Mouse (Mus musculus) neural tube, embryonic 11.5 days (tissue): Measurements from ENCODE around the gene Oxsm. TPM values are rescaled to one million over a fixed set of nuclear protein-coding genes. Genes with fewer than 3 reads are reported as not detected.

ENCODE experiments used
- ATAC-seq: fragments of 200-750 bp; cut with Nextera tagmentation; 2 replicates; pipeline ENCODE4 v1.8.0; 2017; ENCODE audit warnings: moderate number of reproducible peaks, mild to moderate bottlenecking, moderate TSS enrichment, moderate library complexity; ENCODE audit not compliant: insufficient read depth, low FRiP score, low TSS enrichment
- DNase-seq: peaks from one replicate; pipeline ENCODE4 v3.0.0-alpha.2; 2015; ENCODE audit warnings: low spot score
- H3K27ac ChIP-seq: fragments of 300-500 bp; sonication (generic); 2 replicates; pipeline ENCODE4 v1.5.1; 2014; ENCODE audit warnings: low read depth, mild to moderate bottlenecking, low read length
- H3K27me3 ChIP-seq: fragments of 300-500 bp; sonication (generic); 2 replicates; pipeline ENCODE4 v1.6.1; 2014; ENCODE audit warnings: mild to moderate bottlenecking, low read length, mixed read lengths; ENCODE audit not compliant: control insufficient read depth, insufficient read depth
- H3K36me3 ChIP-seq: fragments of 300-500 bp; sonication (generic); 2 replicates; pipeline ENCODE4 v1.6.1; 2014; ENCODE audit warnings: mild to moderate bottlenecking, low read length, moderate library complexity, mixed read lengths; ENCODE audit not compliant: control insufficient read depth, insufficient read depth
- H3K4me1 ChIP-seq: fragments of 300-500 bp; sonication (generic); 2 replicates; pipeline ENCODE4 v1.6.1; 2014; ENCODE audit warnings: low read length, mixed read lengths; ENCODE audit not compliant: control insufficient read depth, insufficient read depth
- H3K4me2 ChIP-seq: fragments of 300-500 bp; sonication (generic); 2 replicates; pipeline ENCODE4 v1.6.1; 2014; ENCODE audit warnings: low read depth, mild to moderate bottlenecking, moderate library complexity
- H3K4me3 ChIP-seq: fragments of 300-500 bp; sonication (generic); 2 replicates; pipeline ENCODE4 v1.5.1; 2014; ENCODE audit warnings: low read depth, low read length
- H3K9ac ChIP-seq: fragments of 300-500 bp; sonication (generic); 2 replicates; pipeline ENCODE4 v1.6.1; 2014; ENCODE audit warnings: mild to moderate bottlenecking, low read length
- H3K9me3 ChIP-seq: fragments of 300-500 bp; sonication (generic); 2 replicates; pipeline ENCODE4 v1.6.1; 2016; ENCODE audit warnings: low read length; ENCODE audit not compliant: control insufficient read depth
- WGBS: fragments of 180-500 bp; shearing (Covaris S2); extraction: QIAGEN DNeasy Blood & Tissue Kit; methylation state at CpG from one replicate; pipeline ENCODE4 v1.1.7; 2014; 5-methylcytosine and 5-hydroxymethylcytosine counted together
- polyA plus RNA-seq: library from polyadenylated mRNA; unstranded; fragments of >200 nt; fragmentation: Nextera tagmentation; extraction: Ambion mirVana; gene quantifications from 2 replicates; pipeline ENCODE4 v1.2.1, GENCODE M21; 2014

The Oxsm gene
- polyA plus RNA-seq, 1 experiment from 2014 or later, result 0.90 TPM

GRCm38 (mm10) chr14:16245127-16245526, 4.5 kb downstream of the Oxsm start:
- Histone ChIP-seq H3K4me3 (no peak overlapping the region), H3K27me3 (no peaks in the 10 kb centered on the region), H3K36me3 (no peaks in the 10 kb centered on the region), H3K27ac (no peak overlapping the region), H3K4me1 (no peaks in the 10 kb centered on the region), H3K4me2 (no peak overlapping the region), H3K9ac (no peak overlapping the region), H3K9me3 (no peaks in the 10 kb centered on the region)
- no peak for DNase-seq
- 90% methylated on average over 1 of the region's 1 CpGs for WGBS
- no peak for ATAC-seq

DNA sequence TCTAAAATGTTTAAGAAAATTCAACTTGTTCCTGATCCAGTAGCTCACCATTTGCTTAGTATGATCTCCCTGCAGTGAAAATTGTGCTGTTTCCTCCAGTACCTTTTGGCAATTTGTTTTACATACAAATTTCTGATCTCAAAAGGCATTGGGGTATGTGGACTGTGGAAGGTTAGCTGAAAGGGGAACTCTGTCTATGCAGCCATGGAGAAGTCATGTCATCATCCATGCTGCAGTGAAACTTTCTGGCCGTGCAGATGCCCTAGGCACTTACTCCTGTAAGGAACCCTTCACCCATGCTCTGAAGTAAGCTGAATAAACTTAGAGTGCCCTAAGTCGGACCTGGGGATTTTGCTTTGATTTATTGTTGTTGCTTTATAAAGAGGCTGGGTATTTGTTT, 5.2 kb downstream of the Oxsm start:
- H3K27ac ChIP-seq, result no peak overlapping the region

DNA sequence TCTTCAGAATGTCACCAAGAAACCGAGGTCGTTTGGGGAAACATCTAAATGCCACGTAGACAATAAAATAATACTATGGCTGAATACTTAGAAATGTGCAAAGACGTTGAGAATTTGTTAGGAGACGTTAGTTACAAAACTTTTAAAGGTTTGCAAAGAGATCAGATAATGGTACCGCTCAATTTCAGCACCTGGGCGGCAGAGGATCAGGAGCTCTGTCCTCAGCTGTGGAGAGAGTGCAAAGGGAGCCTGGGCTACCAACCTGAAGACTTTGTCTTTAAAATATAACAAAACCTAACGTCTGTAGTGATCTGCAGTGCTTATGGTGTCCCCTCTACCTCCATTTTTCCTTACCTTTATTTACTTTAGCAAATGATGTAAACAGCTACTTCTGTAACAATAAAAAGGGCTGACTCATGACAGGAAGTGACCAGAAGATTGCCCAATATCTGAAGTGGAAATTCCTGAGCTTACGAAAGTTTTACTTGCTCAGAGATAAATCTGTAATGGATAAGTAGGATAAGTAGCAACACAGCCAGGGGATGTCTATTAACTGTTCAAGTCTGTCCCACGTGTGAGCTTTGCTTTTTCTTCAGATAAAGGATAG, 5.9 kb downstream of the Oxsm start:
- DNase-seq (no peak), ATAC-seq (no peak)
- no peak overlapping the region for H3K27ac ChIP-seq
- H3K27me3 ChIP-seq, result no peaks in the 10 kb centered on the region
- peak overlapping the region; percentile 37 for H3K4me3 ChIP-seq
- peak overlapping the region; percentile 43 for H3K9ac ChIP-seq
- H3K9me3 ChIP-seq, result no peaks in the 10 kb centered on the region
- no peaks in the 10 kb centered on the region for H3K36me3 ChIP-seq
- no peaks in the 10 kb centered on the region for H3K4me1 ChIP-seq
- H3K4me2 ChIP-seq, result peak overlapping the region; percentile 52
- whole genome bisulfite sequencing, result 21% methylated on average over 10 of the region's 10 CpGs

More for the DNA sequence above, 5.2 kb downstream of the Oxsm start:
- Histone ChIP-seq H3K4me2 (no peak overlapping the region), H3K9me3 (no peaks in the 10 kb centered on the region), H3K4me1 (no peaks in the 10 kb centered on the region), H3K4me3 (no peak overlapping the region), H3K27me3 (no peaks in the 10 kb centered on the region), H3K36me3 (no peaks in the 10 kb centered on the region), H3K9ac (no peak overlapping the region)
- ATAC-seq (no peak), DNase-seq (no peak)
- 56% methylated on average over 2 of the region's 2 CpGs for WGBS

DNA sequence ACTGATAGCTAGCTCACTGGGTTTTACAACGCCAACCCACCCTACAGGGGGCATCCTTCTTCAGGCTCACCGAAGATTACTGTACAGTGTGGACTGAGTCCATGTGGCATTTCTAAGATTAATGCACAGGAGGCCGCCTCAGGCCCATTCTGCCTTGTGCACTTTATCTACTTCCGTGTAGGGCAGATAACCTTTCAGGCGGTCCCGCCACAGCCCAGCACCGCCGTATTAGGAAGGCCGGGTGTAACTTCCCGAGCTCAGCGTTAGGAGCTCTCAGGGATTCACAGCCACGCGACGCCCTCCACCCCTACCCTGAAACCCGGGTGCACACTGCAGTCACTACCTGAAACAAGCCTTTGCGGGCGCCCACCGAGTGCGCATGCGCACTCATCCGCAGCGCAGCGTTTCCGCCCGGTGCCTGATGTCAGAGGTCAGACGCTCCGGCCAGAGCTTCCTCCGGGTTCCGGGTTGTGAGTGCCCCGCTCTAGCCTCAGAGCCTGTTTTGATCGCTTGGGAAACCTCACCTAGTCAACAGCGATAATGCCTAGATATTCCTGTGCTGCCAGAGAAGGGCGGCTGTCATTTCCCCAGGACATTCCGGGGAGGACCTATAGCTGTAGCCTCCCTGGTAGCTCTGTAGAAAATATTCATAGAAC, 6.5 kb downstream of the Oxsm start:
- no peaks in the 10 kb centered on the region for H3K9me3 ChIP-seq
- H3K4me3 ChIP-seq, result peak overlapping the region; percentile 37
- peak overlapping the region; percentile 43 for H3K9ac ChIP-seq
- H3K27me3 ChIP-seq, result no peaks in the 10 kb centered on the region
- 5% methylated on average over 34 of the region's 34 CpGs for WGBS
- peak; percentile 91 for ATAC-seq
- no peaks in the 10 kb centered on the region for H3K4me1 ChIP-seq
- H3K27ac ChIP-seq, result no peak overlapping the region
- peak; percentile 87 for DNase-seq
- H3K36me3 ChIP-seq, result no peaks in the 10 kb centered on the region
- H3K4me2 ChIP-seq, result peak overlapping the region; percentile 52

DNA sequence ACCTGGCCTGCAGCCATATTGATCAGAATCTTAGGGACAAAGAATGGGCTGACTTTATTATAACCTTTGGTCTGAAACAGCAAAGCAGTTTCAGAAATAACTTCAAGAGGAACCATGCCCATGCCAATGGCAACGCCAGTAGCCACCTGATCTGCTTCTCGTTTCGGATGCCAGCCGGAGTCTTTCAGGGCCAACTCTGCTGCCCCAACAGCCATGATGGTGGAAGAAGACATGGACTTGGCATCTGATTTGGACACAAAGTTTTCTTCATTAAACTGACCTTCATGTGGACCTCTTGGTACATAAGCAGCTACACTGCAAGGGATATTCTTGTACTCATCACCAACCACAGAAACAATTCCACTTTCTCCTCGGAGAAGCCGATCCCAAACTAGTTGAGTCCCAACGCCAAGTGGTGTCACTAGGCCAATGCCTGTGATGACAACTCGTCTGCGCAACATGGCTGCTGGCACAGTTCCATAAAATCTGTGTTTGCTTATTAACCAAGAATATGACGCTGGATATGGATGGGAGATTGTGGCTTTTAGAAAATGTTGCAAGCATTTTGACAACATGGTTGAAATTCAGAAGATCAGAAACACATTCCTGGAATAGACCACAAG, 7.3 kb downstream of the Oxsm start:
- Histone ChIP-seq H3K27ac (no peak overlapping the region), H3K36me3 (no peaks in the 10 kb centered on the region), H3K9ac (no peak overlapping the region), H3K4me2 (no peak overlapping the region), H3K9me3 (no peaks in the 10 kb centered on the region), H3K4me3 (no peak overlapping the region), H3K4me1 (no peaks in the 10 kb centered on the region), H3K27me3 (no peaks in the 10 kb centered on the region)
- ATAC-seq (no peak), DNase-seq (no peak)
- WGBS, result 97% methylated on average over 10 of the region's 10 CpGs

DNA sequence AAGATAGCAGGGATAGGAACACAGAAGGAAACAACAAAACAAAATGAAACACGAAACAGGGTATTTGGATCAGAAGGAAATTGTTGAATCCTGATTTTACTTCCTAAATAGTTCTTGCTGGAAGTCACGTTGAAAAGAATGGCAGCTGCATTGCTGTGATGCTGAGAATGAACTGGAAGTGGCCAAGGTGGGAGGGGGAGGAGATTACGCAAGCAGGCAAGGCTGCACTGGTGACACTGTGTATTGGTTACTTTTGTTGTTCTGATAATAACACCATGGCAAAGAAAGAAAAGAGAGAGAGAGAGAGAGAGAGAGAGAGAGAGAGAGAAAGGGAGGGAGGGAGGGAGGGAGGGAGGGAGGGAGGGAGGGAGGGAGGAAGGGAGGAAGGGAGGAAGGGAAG, 13.1 kb downstream of the Oxsm start:
- 74% methylated on average over 3 of the region's 3 CpGs for WGBS
- Histone ChIP-seq H3K4me3 (no peak overlapping the region), H3K27ac (no peak overlapping the region), H3K4me1 (no peaks in the 10 kb centered on the region), H3K27me3 (no peaks in the 10 kb centered on the region), H3K4me2 (no peak overlapping the region), H3K9ac (no peak overlapping the region), H3K9me3 (no peaks in the 10 kb centered on the region), H3K36me3 (no peaks in the 10 kb centered on the region)
- ATAC-seq (no peak), DNase-seq (no peak)

DNA sequence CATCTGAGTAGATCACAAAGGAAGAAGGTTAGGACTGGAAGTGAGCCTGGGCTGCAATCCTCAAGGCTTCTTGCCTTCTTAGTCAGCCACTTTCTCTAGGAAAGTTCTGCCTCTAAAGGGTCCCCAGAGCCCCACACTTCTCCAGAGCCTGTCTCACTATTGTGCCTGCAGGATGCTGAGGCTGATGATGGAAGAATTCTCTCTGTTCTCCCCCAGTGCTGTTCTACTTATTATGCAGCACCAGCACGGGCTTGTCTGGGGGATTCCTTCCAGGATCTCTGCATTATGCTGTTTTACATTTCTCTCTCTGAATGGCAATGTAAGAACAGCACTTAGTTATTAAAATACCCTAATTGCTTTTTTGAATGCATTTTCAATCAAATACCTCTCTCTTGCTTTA, 16.1 kb downstream of the Oxsm start:
- Histone ChIP-seq H3K4me2 (no peak overlapping the region), H3K4me3 (no peak overlapping the region), H3K27me3 (no peaks in the 10 kb centered on the region), H3K4me1 (no peaks in the 10 kb centered on the region), H3K9me3 (no peaks in the 10 kb centered on the region), H3K9ac (no peak overlapping the region), H3K36me3 (no peaks in the 10 kb centered on the region), H3K27ac (no peak overlapping the region)
- DNase-seq (no peak), ATAC-seq (no peak)
- WGBS, result 60% methylated on average over 1 of the region's 1 CpGs

DNA sequence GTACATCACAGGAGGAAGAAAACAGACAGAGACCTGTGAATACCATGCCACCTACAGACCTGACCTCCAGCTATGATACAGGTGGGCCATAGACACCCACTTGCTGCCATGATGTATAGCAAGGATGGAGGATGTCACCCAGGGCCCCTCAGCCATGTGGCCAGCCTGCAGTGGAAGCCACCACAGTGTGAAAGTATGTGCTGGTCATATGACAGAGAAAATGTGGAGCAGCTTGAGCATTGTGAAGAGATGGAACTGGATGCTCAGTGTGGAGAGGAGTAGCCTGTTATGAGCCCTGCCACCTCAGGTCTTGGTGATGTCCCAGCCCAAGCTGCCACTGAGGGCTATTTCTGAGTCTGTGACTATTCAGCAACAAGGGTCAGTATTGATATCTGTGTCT, 19.0 kb downstream of the Oxsm start:
- Histone ChIP-seq H3K27ac (no peak overlapping the region), H3K27me3 (no peaks in the 10 kb centered on the region), H3K9me3 (no peaks in the 10 kb centered on the region), H3K9ac (no peak overlapping the region), H3K4me1 (no peaks in the 10 kb centered on the region), H3K4me2 (no peak overlapping the region), H3K36me3 (no peaks in the 10 kb centered on the region), H3K4me3 (no peak overlapping the region)
- DNase-seq (no peak), ATAC-seq (no peak)

GRCm38 (mm10) chr14:16229395-16229794, 20.2 kb downstream of the Oxsm start:
- Histone ChIP-seq H3K4me3 (no peak overlapping the region), H3K27me3 (no peaks in the 10 kb centered on the region), H3K9ac (no peak overlapping the region), H3K4me2 (no peak overlapping the region), H3K4me1 (no peaks in the 10 kb centered on the region), H3K36me3 (no peaks in the 10 kb centered on the region), H3K9me3 (no peaks in the 10 kb centered on the region), H3K27ac (no peak overlapping the region)
- DNase-seq (no peak), ATAC-seq (no peak)
- 84% methylated on average over 2 of the region's 2 CpGs for WGBS
